Mouse (Mus musculus) hindbrain, embryonic 12.5 days (tissue): ENCODE data around the gene Plcl1. TPM values are rescaled to one million over a fixed set of nuclear protein-coding genes. Genes with fewer than 3 reads are reported as not detected.

Experiments used
- ATAC-seq: fragments of 200-750 bp; cut with Nextera tagmentation; 2 replicates; pipeline ENCODE4 v1.8.0; 2017; ENCODE audit warnings: moderate TSS enrichment; ENCODE audit not compliant: low FRiP score
- H3K27ac ChIP-seq: fragments of 300-500 bp; sonication (generic); 2 replicates; pipeline ENCODE4 v1.5.1; 2016; ENCODE audit warnings: mild to moderate bottlenecking
- H3K27me3 ChIP-seq: fragments of 300-500 bp; sonication (generic); 2 replicates; pipeline ENCODE4 v1.6.1; 2016; ENCODE audit warnings: mild to moderate bottlenecking
- H3K36me3 ChIP-seq: fragments of 300-500 bp; sonication (generic); 2 replicates; pipeline ENCODE4 v1.6.1; 2016; ENCODE audit warnings: mild to moderate bottlenecking
- H3K4me1 ChIP-seq: fragments of 300-500 bp; sonication (generic); 2 replicates; pipeline ENCODE4 v1.6.1; 2016
- H3K4me2 ChIP-seq: fragments of 300-500 bp; sonication (generic); replicated peaks from 2 replicates; pipeline ENCODE4 v1.6.1; 2016; ENCODE audit warnings: mild to moderate bottlenecking
- H3K4me3 ChIP-seq: fragments of 300-500 bp; sonication (generic); 2 replicates; pipeline ENCODE4 v1.5.1; 2016; ENCODE audit warnings: mild to moderate bottlenecking
- H3K9ac ChIP-seq: fragments of 300-500 bp; sonication (generic); 2 replicates; pipeline ENCODE4 v1.6.1; 2016; ENCODE audit warnings: mild to moderate bottlenecking, moderate library complexity
- H3K9me3 ChIP-seq: fragments of 300-500 bp; sonication (generic); replicated peaks from 2 replicates; pipeline ENCODE4 v1.6.1; 2016; ENCODE audit warnings: mild to moderate bottlenecking
- WGBS: fragments of 180-500 bp; shearing (Covaris S2); methylation state at CpG from one replicate; pipeline ENCODE4 v1.1.7; 2016; 5-methylcytosine and 5-hydroxymethylcytosine counted together
- polyA plus RNA-seq: library from polyadenylated mRNA; unstranded; fragments of >200 nt; fragmentation: Nextera tagmentation; extraction: Ambion mirVana; gene quantifications from 2 replicates; pipeline ENCODE4 v1.2.1, GENCODE M21; 2016

Gene Plcl1
- polyA plus RNA-seq, 1 experiment from 2014 or later, result 5.5 TPM

DNA sequence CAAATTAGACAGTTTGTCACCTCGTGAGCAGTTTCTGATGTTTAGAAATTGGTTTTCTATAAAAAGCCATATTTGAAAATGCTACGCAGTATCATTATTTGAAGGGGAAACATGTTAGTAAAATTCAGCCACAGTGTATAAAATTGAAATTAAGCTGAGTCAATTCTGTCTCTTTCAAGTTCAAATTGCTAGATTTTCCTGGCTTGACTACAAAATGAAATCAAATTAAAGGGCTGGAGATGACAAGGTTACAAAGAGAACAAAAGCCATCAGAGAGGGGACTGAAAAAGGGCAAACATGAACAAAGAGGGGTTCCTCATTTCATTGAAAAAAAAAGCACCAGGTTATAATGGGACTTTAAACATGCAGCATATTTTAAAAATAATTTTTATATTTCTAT lies 255.7 kb downstream of the Plcl1 start:
- Histone ChIP-seq H3K9ac (no peak overlapping the region), H3K9me3 (no peaks in the 10 kb centered on the region), H3K27me3 (no peaks in the 10 kb centered on the region), H3K36me3 (no peaks in the 10 kb centered on the region), H3K4me2 (no peak overlapping the region), H3K4me3 (no peak overlapping the region), H3K4me1 (peaks cover 15% of the 10 kb centered on the region), H3K27ac (no peak overlapping the region)
- WGBS, result 82% methylated on average over 2 of the region's 2 CpGs
- no peak for ATAC-seq

DNA sequence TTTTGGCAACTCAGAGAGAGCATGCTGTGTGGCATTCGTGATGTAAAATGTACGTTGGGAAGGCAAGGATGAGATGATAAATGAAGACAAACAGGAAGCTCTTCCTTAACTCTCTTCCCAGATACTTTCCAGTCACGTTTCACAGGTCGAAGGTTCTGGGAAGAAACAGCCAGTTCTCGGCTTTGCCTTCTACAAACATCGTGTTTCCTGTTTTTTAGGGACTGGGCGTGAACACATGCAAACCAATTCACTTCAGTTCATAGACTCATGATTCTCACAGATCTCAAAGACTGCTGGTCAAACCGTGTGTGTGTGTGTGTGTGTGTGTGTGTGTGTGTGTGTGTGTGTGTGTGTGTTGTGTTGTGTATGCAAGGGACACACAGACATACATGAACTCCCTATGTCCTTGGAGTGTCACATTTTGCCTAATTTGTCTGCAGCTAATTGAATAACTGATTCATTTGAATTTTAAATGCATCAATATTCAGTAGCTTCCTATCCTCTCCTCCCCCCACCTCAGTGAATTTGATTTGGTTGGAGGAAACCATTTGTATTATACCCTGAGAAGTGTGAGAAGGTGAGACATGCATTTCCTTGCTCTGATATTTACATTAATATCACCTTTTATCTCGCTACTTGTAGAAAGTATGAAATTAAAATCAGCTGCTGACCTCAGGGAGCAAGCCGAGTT lies 259.6 kb downstream of the Plcl1 start:
- Histone ChIP-seq H3K9me3 (no peaks in the 10 kb centered on the region), H3K36me3 (no peaks in the 10 kb centered on the region), H3K4me3 (no peak overlapping the region), H3K27me3 (no peaks in the 10 kb centered on the region), H3K9ac (no peak overlapping the region), H3K4me1 (peaks cover 20% of the 10 kb centered on the region), H3K4me2 (peak overlapping the region; percentile 30), H3K27ac (peak overlapping the region; percentile 81)
- peak; percentile 38 for ATAC-seq
- 58% methylated on average over 10 of the region's 10 CpGs for WGBS

DNA sequence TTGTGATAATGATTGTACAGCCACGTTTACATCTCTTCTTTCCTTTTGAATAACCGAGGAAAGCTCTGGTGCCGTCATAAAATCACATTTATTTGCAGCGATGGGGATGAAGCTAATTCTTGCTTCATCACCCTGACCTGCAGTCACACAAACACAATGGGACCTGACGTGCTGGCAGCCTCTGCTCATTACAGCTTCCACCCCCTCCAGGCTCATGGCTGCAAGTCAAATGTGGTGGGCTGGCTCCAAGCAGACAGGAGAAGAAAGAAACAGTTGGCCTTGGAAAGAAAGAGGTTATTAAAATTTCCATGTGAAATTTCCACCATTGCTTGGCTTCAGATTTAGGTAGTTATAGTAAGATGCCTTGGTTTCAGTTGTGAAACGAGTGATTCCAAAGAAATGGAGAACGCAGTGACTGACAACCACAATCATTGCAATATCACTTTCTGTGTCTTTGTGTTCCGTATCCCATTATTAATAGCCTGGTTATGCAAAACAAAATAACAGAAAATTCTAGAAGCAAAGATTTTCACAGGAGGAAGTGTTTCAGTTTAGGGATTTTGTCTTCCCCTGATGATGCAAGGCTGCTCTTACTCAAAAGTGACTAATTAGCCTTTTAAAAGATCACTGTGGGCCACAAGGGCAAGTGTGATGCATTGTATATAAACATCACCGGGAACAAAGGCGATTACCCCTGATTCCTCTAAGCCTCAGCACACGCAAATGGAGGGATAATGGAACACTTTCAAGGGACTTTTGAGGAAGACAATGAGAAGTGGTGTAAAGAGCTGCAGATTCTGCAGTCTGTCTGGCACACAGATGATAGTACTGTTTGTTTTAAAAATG lies 260.3 kb downstream of the Plcl1 start:
- no peaks in the 10 kb centered on the region for H3K36me3 ChIP-seq
- peaks cover 20% of the 10 kb centered on the region for H3K4me1 ChIP-seq
- H3K27ac ChIP-seq, result peak overlapping the region; percentile 81
- H3K4me2 ChIP-seq, result peak overlapping the region; percentile 30
- no peaks in the 10 kb centered on the region for H3K27me3 ChIP-seq
- H3K9ac ChIP-seq, result no peak overlapping the region
- peak; percentile 89 for ATAC-seq
- WGBS, result 29% methylated on average over 11 of the region's 11 CpGs
- H3K9me3 ChIP-seq, result no peaks in the 10 kb centered on the region
- H3K4me3 ChIP-seq, result no peak overlapping the region

DNA sequence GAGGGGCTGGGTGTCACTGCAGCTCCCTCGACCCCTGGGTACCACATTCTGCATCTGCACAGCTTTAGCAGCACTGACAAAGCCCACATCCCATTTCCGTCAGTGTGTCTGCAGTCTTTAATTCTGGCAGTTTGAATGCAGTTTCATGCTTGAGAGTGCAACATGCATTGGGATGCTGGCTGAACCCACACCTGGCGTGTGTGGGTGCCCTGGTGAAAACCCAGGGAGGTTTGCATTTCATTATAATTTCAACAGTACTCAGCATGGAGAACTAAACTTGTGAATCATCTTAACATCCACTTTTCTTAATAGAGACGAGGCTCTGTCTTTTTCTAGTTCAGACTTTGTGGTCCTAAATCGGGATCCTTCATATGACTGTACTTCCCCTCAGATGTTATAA lies 261.1 kb downstream of the Plcl1 start:
- 50% methylated on average over 5 of the region's 5 CpGs for WGBS
- Histone ChIP-seq H3K36me3 (no peaks in the 10 kb centered on the region), H3K9ac (no peak overlapping the region), H3K4me3 (no peak overlapping the region), H3K9me3 (no peaks in the 10 kb centered on the region), H3K27ac (peak overlapping the region; percentile 81), H3K27me3 (no peaks in the 10 kb centered on the region), H3K4me1 (peaks cover 20% of the 10 kb centered on the region), H3K4me2 (no peak overlapping the region)
- no peak for ATAC-seq

DNA sequence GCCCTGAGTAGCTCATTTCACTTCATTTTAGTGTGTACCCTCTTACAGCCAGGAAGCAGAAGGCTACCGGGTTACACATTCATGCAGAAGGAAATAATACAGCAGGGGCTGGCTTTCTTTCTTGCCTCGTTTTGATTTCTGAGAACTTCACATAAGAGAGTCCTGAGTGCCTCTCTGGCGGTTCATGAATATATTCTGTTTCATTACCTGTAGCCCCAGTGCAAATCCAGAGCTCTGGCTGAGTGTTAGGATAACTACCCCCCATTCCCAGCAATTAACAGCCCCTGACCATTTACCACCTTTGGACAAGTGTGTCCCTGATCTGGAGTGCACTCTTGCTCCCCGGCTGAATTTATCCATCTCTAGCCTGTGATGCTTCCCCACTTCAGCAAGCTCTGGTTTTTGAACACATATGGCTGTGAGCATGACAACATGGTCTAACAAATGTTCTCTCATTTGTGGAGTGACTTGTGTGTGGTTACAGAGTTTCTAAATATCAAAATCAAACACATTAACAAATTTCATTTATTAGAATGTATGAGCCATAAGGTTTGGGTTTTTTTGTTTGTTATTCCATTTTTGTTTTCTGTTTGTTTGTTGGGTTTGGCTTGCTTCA lies 263.0 kb downstream of the Plcl1 start:
- ATAC-seq, result no peak
- no peak overlapping the region for H3K9ac ChIP-seq
- no peaks in the 10 kb centered on the region for H3K27me3 ChIP-seq
- H3K27ac ChIP-seq, result no peak overlapping the region
- H3K9me3 ChIP-seq, result no peaks in the 10 kb centered on the region
- no peak overlapping the region for H3K4me3 ChIP-seq
- 62% methylated on average over 4 of the region's 4 CpGs for WGBS
- no peaks in the 10 kb centered on the region for H3K36me3 ChIP-seq
- no peak overlapping the region for H3K4me2 ChIP-seq
- H3K4me1 ChIP-seq, result peaks cover 20% of the 10 kb centered on the region

DNA sequence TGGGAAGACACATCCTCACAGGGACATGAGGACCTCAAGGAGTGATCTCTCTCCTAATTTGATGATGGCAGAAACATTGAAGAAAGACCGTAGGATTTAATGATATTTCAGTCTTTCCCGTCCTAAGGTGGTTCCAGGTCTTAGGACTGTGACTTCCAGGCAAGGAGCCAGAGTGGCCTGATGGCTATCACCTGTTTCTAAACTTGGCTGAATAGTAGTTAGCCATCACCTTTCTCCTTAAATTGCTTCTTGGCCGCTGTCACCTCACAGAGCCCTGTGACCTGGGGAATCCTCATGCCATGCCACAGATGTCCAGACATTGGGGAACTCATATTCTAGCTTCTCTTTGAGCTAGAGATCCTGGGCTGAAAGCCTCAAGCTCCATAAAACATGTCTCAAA lies 277.0 kb downstream of the Plcl1 start:
- no peaks in the 10 kb centered on the region for H3K4me1 ChIP-seq
- H3K27me3 ChIP-seq, result no peaks in the 10 kb centered on the region
- 88% methylated on average over 3 of the region's 3 CpGs for WGBS
- no peaks in the 10 kb centered on the region for H3K9me3 ChIP-seq
- H3K4me3 ChIP-seq, result no peak overlapping the region
- no peak overlapping the region for H3K9ac ChIP-seq
- ATAC-seq, result no peak
- H3K27ac ChIP-seq, result no peak overlapping the region
- H3K36me3 ChIP-seq, result no peaks in the 10 kb centered on the region
- no peak overlapping the region for H3K4me2 ChIP-seq

- H3K4me1 ChIP-seq, result no peaks in the 10 kb centered on the region
- no peak overlapping the region for H3K4me2 ChIP-seq
- no peaks in the 10 kb centered on the region for H3K9me3 ChIP-seq
- no peaks in the 10 kb centered on the region for H3K27me3 ChIP-seq
- 78% methylated on average over 5 of the region's 5 CpGs for WGBS
- ATAC-seq, result no peak
- H3K9ac ChIP-seq, result no peak overlapping the region
- no peak overlapping the region for H3K4me3 ChIP-seq
- H3K36me3 ChIP-seq, result no peaks in the 10 kb centered on the region
- no peak overlapping the region for H3K27ac ChIP-seq
Measured at GRCm38 (mm10) chr1:55686261-55686660, 280.5 kb downstream of the Plcl1 start.

DNA sequence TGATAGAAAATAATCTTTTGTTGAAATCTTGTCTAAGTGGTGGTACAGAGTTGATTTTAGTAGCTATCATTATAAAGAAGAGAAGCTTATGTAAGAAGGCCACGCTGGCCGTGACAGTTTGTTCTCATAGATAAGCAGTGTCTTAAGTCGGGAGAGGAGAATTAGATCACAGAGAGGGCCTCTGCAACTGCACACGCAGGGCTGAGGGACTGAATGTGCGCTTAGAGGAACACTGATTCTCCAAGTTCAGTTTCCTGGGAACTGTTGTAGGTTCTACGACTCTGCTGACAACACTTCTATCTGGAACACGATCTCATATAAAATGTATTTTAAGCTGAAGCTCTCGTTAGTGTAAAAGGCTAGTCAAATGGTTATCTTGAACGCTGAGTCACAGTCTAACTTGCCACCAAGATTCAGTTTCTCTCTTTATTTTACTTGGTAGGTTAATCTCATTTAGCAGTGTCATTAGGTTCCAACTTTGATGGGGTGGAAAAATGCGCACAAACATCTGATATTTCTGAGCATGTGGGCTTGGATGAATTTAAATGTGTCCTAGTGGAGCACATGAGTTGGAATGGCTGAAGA lies 288.0 kb downstream of the Plcl1 start:
- no peak for ATAC-seq
- Histone ChIP-seq H3K27me3 (no peaks in the 10 kb centered on the region), H3K9me3 (no peaks in the 10 kb centered on the region), H3K36me3 (no peaks in the 10 kb centered on the region), H3K4me1 (no peaks in the 10 kb centered on the region), H3K4me3 (no peak overlapping the region), H3K27ac (no peak overlapping the region), H3K4me2 (no peak overlapping the region), H3K9ac (no peak overlapping the region)
- WGBS, result 89% methylated on average over 10 of the region's 10 CpGs

- WGBS, result 93% methylated on average over 5 of the region's 5 CpGs
- no peak overlapping the region for H3K27ac ChIP-seq
- H3K9me3 ChIP-seq, result no peaks in the 10 kb centered on the region
- no peak overlapping the region for H3K9ac ChIP-seq
- H3K36me3 ChIP-seq, result no peaks in the 10 kb centered on the region
- H3K4me1 ChIP-seq, result peaks cover under 1% of the 10 kb centered on the region; the same call in 1 of the 2 replicates
- H3K4me3 ChIP-seq, result no peak overlapping the region
- H3K27me3 ChIP-seq, result no peaks in the 10 kb centered on the region
- no peak for ATAC-seq
- no peak overlapping the region for H3K4me2 ChIP-seq
Measured at GRCm38 (mm10) chr1:55696206-55696605, 290.5 kb downstream of the Plcl1 start.

DNA sequence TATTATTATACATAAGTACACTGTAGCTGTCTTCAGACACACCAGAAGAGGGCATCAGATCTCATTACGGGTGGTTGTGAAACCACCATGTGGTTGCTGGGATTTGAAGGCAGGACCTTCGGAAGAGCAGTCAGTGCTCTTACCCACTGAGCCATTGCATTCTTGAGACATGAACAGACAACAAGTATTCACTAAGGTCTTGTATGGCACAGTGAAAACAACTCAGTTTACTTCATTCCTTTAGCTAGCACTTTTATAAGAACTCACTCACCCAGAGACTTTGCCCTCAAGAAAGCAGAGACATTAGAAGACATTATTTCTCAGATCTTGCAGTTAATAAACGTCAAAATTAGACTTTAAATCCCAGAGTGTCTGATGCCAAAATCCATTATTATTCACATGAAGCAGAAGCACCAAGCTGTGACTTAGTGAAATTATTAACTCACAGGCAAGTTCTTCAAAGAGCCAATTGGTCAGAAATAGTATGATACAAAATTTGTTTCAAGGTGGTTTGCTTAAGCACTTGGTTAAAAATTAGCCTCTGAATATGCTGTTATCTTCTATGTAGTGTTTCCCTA lies 293.8 kb downstream of the Plcl1 start:
- Histone ChIP-seq H3K9ac (no peak overlapping the region), H3K36me3 (no peaks in the 10 kb centered on the region), H3K4me3 (no peak overlapping the region), H3K27ac (no peak overlapping the region), H3K27me3 (no peaks in the 10 kb centered on the region), H3K9me3 (no peaks in the 10 kb centered on the region), H3K4me1 (peaks cover 9% of the 10 kb centered on the region), H3K4me2 (no peak overlapping the region)
- 79% methylated on average over 3 of the region's 3 CpGs for WGBS
- no peak for ATAC-seq

DNA sequence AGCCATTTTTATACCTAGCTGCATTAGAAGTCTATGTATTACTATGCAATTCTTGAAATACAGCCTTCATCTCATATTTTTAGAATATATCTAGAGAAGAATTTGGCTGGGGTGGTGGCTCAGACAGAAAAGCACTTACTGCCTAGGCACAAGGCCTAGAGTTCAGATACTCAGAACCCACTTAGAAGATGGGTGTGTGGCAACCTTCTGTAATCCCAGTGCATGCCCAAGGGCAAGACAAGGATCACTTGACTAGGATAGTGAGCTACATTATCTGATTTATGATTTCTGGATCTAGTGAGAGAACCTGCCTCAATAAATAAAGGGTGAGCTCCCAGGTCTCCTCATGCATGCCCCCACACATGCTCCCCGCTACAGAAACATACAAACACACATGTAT lies 294.3 kb downstream of the Plcl1 start:
- no peaks in the 10 kb centered on the region for H3K9me3 ChIP-seq
- H3K9ac ChIP-seq, result no peak overlapping the region
- H3K4me2 ChIP-seq, result no peak overlapping the region
- no peaks in the 10 kb centered on the region for H3K27me3 ChIP-seq
- H3K27ac ChIP-seq, result no peak overlapping the region
- ATAC-seq, result no peak
- H3K4me1 ChIP-seq, result peaks cover 15% of the 10 kb centered on the region
- H3K4me3 ChIP-seq, result no peak overlapping the region
- H3K36me3 ChIP-seq, result no peaks in the 10 kb centered on the region
- WGBS, result 80% methylated on average over 1 of the region's 1 CpGs

- 0 out of 2 replicates have a peak, but pooled peaks have one; percentile 11 for ATAC-seq
- no peak overlapping the region for H3K4me2 ChIP-seq
- H3K9ac ChIP-seq, result no peak overlapping the region
- H3K4me3 ChIP-seq, result no peak overlapping the region
- no peaks in the 10 kb centered on the region for H3K27me3 ChIP-seq
- H3K4me1 ChIP-seq, result peaks cover 21% of the 10 kb centered on the region
- no peaks in the 10 kb centered on the region for H3K9me3 ChIP-seq
- H3K36me3 ChIP-seq, result no peaks in the 10 kb centered on the region
- 20% methylated on average over 6 of the region's 6 CpGs for WGBS
- no peak overlapping the region for H3K27ac ChIP-seq
Measured at GRCm38 (mm10) chr1:55700726-55701125, 295.0 kb downstream of the Plcl1 start.
